Mouse (Mus musculus) T-cell, adult 2 months (primary cell): ENCODE results near the gene Mettl2.

ENCODE experiments used
- DNase-seq: peaks from one replicate; pipeline ENCODE4 v3.0.0; 2022; ENCODE audit warnings: low spot score

Gene Mettl2

GRCm38 (mm10) chr11:105153068-105153833 is 27.0 kb downstream of the Mettl2 start:
- no peak for DNase-seq

GRCm38 (mm10) chr11:105155915-105156314 is 29.7 kb downstream of the Mettl2 start:
- no peak for DNase-seq

DNA sequence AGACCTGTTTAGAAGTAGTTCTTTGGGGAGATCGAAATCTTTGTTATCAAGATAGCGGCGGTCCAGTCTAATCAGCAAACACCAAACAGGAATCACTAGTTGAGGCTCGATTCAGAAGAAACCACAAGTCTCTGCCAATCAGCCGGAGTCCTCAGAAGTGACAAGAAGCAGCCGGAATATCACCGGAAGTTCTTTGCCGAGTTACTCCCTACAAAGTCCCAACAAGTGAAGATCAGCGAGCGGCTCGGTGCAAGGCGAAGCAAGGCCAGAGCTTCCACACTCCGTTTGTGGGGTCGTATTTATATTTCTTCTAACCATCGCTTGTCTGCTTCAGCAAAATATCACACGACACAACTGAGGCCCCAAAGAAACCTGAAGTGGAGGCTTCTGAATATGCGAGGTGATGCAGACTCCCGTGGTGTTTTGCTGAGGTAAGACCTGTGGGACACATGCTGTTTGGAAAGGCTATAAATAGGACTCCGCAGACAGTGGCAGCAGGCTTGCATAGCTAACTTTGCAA is 30.6 kb downstream of the Mettl2 start:
- DNase-seq: no peak

DNA sequence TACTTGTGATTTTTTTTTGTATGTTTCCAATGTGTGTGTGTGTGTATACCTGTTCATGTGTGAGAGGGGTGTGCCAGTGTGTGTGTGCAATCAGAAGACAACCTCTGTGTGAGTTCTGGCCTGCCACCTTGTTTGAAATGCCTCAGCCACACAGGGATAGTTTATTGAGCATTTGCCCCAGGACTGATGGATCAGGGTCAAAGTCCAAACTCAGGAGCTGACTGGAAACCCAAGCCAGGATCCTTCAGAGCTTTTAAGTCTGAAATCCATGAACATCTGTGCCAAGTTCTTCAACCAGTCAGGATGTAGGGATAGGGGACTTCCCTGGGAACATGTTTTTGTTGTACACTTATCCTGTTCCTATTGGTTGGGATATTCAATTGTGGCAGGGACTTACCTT is 31.8 kb downstream of the Mettl2 start:
- no peak for DNase-seq

DNA sequence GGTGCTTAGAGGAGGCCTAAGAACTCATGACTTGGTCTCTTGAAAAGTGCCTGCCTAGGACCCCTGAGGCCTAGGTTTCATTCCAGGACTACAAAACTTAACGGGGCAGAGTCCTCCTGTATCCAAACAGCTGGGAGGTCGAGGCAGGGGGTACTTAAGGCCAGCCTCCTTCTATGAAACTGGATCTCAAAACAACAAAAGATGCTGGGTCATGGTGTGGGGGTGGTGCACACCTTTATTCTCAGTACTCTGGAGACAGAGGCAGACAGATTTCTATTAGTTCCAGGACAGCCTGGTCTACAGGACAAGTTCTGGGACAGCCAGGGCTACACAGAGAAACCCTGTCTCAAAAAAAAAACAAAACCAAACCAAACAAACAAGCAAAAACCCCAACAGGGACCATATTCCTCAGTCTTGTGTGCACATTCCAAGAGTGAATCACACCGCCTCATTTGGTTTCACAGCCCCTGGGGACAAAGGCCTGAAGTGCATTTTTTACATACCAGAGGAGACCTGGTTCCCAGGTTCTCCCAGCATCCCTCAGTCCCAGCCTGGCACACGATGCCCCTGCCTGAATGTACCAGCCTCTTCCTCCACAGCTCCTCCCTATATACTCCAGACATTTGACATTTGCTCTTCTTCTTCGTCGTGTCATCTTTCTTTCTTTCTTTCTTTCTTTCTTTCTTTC is 33.6 kb downstream of the Mettl2 start:
- no peak for DNase-seq

GRCm38 (mm10) chr11:105161411-105161810 is 35.2 kb downstream of the Mettl2 start:
- DNase-seq: no peak

DNA sequence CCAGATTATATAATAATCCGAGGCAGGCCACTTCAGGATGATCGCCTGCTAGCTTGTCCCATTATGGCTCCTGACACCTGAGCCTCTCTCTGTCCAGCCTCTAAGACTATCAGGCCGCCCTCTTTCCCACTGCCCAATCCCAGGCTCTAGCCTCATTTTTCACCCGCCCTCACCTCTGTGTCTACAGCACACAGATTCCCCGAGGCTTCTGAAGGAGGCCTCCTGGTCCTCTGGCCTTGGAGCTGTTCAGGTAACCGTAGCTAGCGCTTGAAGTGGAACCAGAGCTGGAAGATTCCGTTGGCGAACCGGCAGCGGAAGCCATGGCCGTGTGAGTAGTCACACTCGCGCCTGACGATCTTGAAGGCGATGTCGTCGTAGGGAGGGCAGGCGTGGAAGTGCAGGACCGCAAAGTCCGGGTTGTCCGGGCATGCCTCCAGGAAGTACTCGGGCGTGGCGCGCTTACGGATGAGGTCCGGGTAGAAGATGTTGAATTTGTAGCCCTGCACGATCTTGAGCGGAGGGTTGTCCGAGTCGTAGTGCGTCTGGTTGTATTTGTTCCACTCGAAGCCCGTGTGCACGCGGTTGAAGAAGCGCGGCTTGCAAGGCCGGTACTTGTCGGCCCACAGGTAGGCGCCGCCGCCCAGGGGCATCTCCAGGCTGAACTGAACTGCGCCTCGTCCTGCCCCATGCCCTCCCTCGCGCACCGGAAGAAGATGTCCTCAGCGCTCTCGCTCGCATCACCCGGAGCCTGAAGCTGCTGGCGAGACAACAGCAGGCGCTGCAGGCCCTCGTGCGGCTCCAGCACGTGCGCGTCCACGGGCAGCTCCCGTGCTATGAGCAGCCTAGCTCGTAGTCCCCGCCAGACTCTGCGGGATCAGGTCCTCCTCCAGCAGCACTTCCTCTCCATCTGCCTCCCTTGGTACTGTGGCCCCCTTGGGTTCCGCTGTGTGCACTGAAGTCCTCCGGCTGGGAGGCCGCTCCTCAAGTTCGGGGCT is 38.6 kb downstream of the Mettl2 start:
- DNase-seq: no peak

DNA sequence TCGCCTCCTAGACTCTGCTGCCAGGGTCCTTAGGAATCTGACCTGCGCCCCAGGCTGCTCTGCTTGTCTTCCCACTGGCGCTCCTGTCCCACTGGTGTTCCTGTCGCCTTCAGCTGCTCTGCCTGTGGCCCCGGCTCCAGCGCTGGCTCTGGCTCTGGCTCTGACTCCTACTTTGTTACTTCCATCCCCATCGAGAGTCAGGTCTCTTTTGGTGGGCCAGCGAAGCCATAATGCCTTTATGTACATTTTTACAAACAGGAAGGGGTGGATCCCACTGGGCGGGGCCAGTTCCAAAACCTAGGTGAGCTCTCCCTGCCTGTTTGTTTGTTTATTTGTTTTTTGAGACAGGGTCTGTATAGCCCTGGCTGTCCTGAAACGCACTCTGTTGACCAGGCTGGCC is 40.6 kb downstream of the Mettl2 start:
- DNase-seq: no peak

DNA sequence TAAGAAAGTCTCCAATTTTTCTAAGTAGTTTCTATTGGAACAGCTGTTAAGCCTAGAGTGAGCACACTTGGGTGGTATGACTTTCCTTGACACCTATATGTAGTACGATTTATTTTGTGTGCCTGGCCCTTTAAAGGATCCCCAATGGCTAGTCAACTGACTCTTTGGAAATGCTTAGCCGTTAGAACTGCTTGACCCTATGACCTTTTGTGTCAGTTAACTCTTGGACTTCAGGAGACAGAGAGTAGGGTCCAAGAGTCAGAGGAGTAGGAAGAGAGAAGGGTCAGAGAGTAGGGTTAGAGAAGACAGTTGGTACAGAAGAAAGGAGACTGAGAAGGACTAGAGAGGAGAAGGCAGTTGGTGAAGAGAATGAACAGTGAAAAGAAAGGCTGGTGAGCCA is 52.3 kb downstream of the Mettl2 start, which contains the start of gene Tlk2:
Gene Tlk2, plus strand, starts transcription at position 292 of the 400 bp plus-strand sequence.
- no peak for DNase-seq

GRCm38 (mm10) chr11:105179523-105179922 is 53.3 kb downstream of the Mettl2 start:
- no peak for DNase-seq

GRCm38 (mm10) chr11:105180471-105181091 is 54.4 kb downstream of the Mettl2 start:
- peak; percentile 52 for DNase-seq

DNA sequence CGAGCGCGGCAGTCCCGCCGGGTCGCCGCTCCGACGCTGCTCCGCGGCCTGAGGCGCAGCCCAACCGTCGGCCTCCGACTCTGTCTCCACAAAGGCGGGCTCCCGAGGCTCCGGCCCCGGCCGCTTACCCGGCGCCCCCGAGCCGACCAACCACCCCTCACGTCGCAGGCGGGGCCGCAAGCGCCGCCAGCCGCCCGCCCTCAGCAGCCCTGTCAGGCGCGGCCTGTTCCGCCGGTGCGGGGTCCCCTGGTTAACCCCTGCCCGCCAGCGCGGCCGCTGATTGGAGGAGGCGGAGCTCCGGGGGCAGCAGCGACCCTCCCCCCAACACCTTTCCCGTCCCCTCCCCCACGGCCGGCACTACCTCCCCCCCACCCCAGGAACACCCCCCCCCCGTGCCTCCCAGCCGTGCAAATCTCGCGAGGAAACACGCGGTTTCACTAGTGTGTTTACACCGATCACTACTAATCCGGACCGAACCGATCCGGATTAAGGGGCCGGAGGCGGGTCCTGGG is 55.0 kb downstream of the Mettl2 start:
- peak; percentile 84 for DNase-seq

DNA sequence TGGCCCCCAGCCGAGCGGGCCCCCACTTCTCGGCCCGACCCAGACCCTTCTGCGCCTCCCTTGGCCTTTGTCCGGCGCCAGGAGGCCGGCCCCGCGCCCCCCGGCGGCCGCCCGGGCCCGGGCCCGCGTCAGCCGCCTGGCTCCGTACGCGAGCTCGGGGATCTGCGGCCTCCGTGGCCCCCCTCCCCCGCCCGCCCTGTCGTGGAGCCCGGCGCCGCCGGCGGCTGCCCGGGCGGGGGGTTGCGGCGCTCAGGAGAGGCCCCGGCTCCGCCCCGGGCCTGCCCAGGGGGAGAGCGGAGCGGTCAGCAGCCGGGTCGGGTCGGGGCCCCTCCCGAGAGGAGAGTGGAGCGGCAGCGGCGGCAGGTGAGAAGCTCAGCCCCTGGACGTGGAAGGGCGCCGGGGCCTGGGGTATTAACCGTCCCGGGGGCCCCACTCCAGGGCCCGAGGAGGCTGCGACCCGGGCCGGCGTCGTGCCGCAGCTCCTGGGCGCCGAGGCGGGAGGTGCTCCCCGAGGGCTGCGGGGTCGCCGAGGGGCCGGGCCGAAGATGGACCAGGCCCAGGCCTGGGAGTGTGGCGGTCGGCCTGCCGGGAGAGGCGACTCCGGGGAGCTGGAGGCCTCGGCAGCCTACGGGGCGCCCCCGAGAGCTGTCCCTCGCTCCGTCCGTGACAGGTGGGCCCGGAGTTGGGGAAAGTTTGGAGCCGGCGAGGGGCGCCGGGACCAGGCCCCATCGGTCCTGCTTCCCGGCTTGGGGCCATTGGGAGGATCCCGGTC is 55.6 kb downstream of the Mettl2 start:
- peak; percentile 43 for DNase-seq

DNA sequence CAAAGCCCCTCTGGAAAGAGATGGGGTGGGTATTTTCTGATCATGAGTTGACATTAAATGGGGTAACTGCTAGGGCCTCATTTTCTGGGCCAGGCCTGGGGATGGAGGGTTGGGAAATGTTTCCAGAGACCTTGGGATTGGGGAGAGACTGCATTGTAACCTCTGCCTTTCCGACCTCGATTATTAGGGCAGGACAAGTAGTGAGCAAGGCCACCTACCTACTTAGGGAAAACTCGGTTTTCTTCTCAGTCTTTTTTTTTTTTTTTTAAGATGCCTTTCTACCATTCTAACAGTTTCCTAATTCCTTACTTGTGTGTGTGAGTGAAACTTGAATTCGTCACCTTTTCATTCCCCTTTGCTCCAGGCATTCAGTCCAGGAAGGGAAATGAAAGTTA is 56.2 kb downstream of the Mettl2 start:
- DNase-seq: no peak

DNA sequence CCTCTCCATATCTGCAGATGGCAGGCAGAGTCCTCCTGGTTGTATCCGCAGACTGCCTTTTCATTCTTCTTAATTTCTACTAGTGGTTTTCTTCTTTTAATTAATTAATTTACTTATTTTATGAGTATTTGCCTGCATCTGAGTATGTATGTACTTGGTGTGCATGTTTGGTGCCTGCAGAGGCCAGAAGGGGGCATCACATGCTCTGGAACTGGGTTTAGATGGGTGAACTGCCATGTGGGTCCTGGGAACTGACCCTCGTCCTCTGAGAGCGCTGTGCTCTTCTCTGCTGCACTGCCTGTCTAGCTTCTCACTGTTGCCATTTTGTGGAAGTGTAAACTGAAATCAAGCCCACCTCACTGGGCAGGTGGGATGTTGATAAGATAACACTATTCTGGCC is 58.5 kb downstream of the Mettl2 start:
- no peak for DNase-seq
